Mouse (Mus musculus) olfactory bulb, adult 2 months (tissue): ENCODE measurements around the gene Nt5dc1.

Experiments
- CTCF ChIP-seq: fragments of 200-500 bp; IDR thresholded peaks from 2 replicates; pipeline ENCODE4 v1.5.1; 2012; ENCODE audit warnings: low read depth, mild to moderate bottlenecking, low read length, moderate library complexity; ENCODE audit not compliant: insufficient read depth
- POLR2A ChIP-seq: fragments of 200-500 bp; IDR thresholded peaks from 2 replicates; pipeline ENCODE4 v1.6.1; 2012; ENCODE audit warnings: mild to moderate bottlenecking, low read depth, low read length, moderate library complexity; ENCODE audit not compliant: insufficient read depth

- TF ChIP-seq CTCF (no peak), POLR2A (no peak)
Measured at GRCm38 (mm10) chr10:34352166-34352565, 66.2 kb downstream of the Nt5dc1 start.
